Mouse (Mus musculus) heart, embryonic 12.5 days (tissue): ENCODE results near the gene Bpifb4. TPM values are rescaled to one million over a fixed set of nuclear protein-coding genes. Genes with fewer than 3 reads are reported as not detected.

Experiments
- ATAC-seq: fragments of 200-750 bp; cut with Nextera tagmentation; 2 replicates; pipeline ENCODE4 v1.8.0; 2017; ENCODE audit warnings: moderate TSS enrichment, moderate library complexity; ENCODE audit not compliant: insufficient number of reproducible peaks, low FRiP score
- H3K27ac ChIP-seq: fragments of 300-500 bp; sonication (generic); 2 replicates; pipeline ENCODE4 v1.5.1; 2016; ENCODE audit warnings: mild to moderate bottlenecking, moderate library complexity; ENCODE audit not compliant: poor library complexity, severe bottlenecking
- H3K27me3 ChIP-seq: fragments of 300-500 bp; sonication (generic); replicated peaks from 2 replicates; pipeline ENCODE4 v1.6.1; 2016; ENCODE audit warnings: mild to moderate bottlenecking, moderate library complexity
- H3K36me3 ChIP-seq: fragments of 300-500 bp; sonication (generic); 2 replicates; pipeline ENCODE4 v1.6.1; 2016; ENCODE audit warnings: mild to moderate bottlenecking, moderate library complexity
- H3K4me1 ChIP-seq: fragments of 300-500 bp; sonication (generic); replicated peaks from 2 replicates; pipeline ENCODE4 v1.6.1; 2016; ENCODE audit warnings: mild to moderate bottlenecking
- H3K4me2 ChIP-seq: fragments of 300-500 bp; sonication (generic); 2 replicates; pipeline ENCODE4 v1.6.1; 2016; ENCODE audit warnings: mild to moderate bottlenecking, moderate library complexity
- H3K4me3 ChIP-seq: fragments of 300-500 bp; sonication (generic); 2 replicates; pipeline ENCODE4 v1.5.1; 2016; ENCODE audit warnings: mild to moderate bottlenecking
- H3K9ac ChIP-seq: fragments of 300-500 bp; sonication (generic); 2 replicates; pipeline ENCODE4 v1.6.1; 2016; ENCODE audit warnings: mild to moderate bottlenecking, moderate library complexity
- H3K9me3 ChIP-seq: fragments of 300-500 bp; sonication (generic); replicated peaks from 2 replicates; pipeline ENCODE4 v1.6.1; 2016; ENCODE audit warnings: mild to moderate bottlenecking, moderate library complexity
- WGBS: fragments of 180-500 bp; shearing (Covaris S2); methylation state at CpG from one replicate; pipeline ENCODE4 v1.1.7; 2016; 5-methylcytosine and 5-hydroxymethylcytosine counted together
- polyA plus RNA-seq: library from polyadenylated mRNA; unstranded; fragments of >200 nt; fragmentation: Nextera tagmentation; extraction: Ambion mirVana; gene quantifications from 2 replicates; pipeline ENCODE4 v1.2.1, GENCODE M21; 2016

The Bpifb4 gene
- polyA plus RNA-seq, 1 experiment from 2014 or later, result not detected

DNA sequence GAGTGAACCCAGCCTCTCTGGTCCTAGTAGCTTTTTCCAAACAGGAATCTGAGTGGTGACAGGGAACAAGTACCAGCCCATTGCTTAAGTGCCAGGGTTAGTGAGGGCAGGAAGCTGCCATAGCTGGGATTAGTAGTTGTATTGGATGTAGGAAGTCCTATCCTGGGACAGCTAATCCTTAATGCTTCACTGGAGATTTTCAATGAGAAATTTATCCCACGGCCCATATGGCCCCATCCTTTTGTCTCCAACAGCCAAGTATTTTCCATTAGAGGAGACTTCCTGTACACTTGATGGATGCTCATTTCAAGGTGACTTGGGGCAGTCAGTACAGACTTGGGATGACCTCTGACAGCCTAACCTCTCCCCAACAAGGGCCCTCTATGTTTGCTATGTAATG, 66.4 kb downstream of the Bpifb4 start:
- ATAC-seq, result no peak
- Histone ChIP-seq H3K27ac (no peak overlapping the region), H3K9ac (no peak overlapping the region), H3K27me3 (no peaks in the 10 kb centered on the region), H3K4me2 (no peak overlapping the region), H3K4me1 (no peaks in the 10 kb centered on the region), H3K36me3 (no peaks in the 10 kb centered on the region), H3K9me3 (no peaks in the 10 kb centered on the region), H3K4me3 (no peak overlapping the region)
- 55% methylated on average over 1 of the region's 1 CpGs for WGBS

DNA sequence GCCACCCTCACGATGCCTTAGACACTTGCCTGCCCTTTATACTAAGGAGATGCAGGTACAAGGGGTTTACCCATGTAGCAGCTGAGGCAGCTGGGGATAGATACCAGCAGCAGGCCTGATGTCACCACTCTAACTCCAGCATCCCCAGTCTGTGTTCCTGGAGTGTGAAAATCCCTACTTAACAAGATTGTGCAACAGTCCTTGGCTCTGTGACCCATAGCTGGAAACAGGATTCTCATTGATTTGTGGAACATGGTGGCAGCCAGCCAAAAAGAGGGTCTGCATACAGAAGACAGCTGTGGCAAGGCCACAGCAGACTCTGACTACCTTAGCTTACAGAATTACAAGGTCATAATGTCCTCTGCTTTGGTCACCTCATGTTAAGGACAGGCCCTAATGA, 67.1 kb downstream of the Bpifb4 start:
- Histone ChIP-seq H3K27ac (no peak overlapping the region), H3K36me3 (no peaks in the 10 kb centered on the region), H3K27me3 (no peaks in the 10 kb centered on the region), H3K4me1 (no peaks in the 10 kb centered on the region), H3K4me3 (no peak overlapping the region), H3K9me3 (no peaks in the 10 kb centered on the region), H3K9ac (no peak overlapping the region), H3K4me2 (no peak overlapping the region)
- 58% methylated on average over 1 of the region's 1 CpGs for WGBS
- no peak for ATAC-seq

DNA sequence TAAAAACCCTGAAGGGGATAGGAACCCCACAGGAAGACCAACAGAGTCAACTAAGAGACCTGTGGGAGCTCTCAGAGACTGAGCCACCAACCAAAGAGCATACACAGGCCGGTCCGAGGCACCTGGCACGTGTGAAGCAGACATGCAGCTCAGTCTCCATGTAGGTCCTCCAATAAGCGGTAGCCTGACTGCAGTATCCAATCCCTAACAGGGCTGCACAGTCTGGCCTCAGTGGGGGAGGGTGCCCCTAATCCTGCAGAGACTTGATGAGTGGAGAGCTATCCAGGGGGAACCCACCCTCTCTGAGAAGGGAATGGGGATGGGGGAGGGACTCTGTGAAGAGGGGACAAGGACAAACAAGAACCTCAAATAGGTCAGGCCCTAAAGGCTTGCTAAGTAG, 67.7 kb downstream of the Bpifb4 start:
- H3K4me3 ChIP-seq, result no peak overlapping the region
- H3K9me3 ChIP-seq, result no peaks in the 10 kb centered on the region
- H3K27ac ChIP-seq, result no peak overlapping the region
- H3K4me2 ChIP-seq, result no peak overlapping the region
- H3K36me3 ChIP-seq, result no peaks in the 10 kb centered on the region
- 70% methylated on average over 4 of the region's 4 CpGs for WGBS
- H3K4me1 ChIP-seq, result no peaks in the 10 kb centered on the region
- ATAC-seq, result no peak
- no peak overlapping the region for H3K9ac ChIP-seq
- H3K27me3 ChIP-seq, result no peaks in the 10 kb centered on the region

DNA sequence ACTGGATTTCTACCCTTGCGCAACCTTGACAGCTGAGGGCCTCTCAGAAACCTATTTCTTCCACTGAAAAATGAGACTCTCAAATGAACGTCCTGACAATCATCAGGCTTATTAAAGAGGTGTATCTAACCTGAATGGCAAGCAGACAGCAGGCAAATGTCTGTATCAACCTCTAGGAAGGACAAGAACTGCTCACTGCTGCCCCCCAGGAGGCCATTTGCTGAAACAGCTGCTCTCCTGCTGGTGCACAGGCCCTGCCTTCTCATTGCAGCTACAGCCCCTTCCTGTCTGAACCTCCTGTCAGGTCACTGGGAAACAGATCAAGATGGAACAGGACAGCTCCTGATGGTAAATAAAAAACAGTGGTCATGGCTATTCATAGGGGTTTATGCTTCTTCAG, 68.3 kb downstream of the Bpifb4 start:
- WGBS, result 78% methylated on average over 2 of the region's 2 CpGs
- H3K9me3 ChIP-seq, result no peaks in the 10 kb centered on the region
- no peaks in the 10 kb centered on the region for H3K27me3 ChIP-seq
- no peak overlapping the region for H3K4me3 ChIP-seq
- H3K4me1 ChIP-seq, result no peaks in the 10 kb centered on the region
- no peak for ATAC-seq
- H3K27ac ChIP-seq, result no peak overlapping the region
- no peaks in the 10 kb centered on the region for H3K36me3 ChIP-seq
- H3K4me2 ChIP-seq, result no peak overlapping the region
- no peak overlapping the region for H3K9ac ChIP-seq

DNA sequence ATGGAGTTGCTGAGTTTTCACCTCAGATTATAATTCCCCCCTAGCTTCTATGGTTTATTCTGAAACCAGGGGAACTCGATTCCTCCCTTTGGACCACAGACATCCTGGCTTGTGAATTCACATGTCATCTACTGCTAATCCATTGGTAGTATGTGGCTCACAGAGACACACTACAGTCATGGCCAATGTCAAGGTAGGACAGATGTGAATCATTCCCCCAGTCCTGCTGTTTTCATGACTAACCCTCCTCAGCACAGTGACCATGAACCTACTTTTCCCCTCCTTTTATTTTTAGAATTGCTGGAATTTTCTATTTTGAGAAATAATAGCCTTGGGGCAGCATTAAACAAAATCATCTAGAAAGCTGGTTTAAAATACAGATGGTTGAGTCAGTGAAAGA, 69.4 kb downstream of the Bpifb4 start:
- H3K9ac ChIP-seq, result no peak overlapping the region
- ATAC-seq, result no peak
- 72% methylated on average over 1 of the region's 1 CpGs for WGBS
- no peaks in the 10 kb centered on the region for H3K36me3 ChIP-seq
- no peak overlapping the region for H3K4me2 ChIP-seq
- H3K9me3 ChIP-seq, result no peaks in the 10 kb centered on the region
- H3K27me3 ChIP-seq, result no peaks in the 10 kb centered on the region
- no peak overlapping the region for H3K4me3 ChIP-seq
- no peak overlapping the region for H3K27ac ChIP-seq
- H3K4me1 ChIP-seq, result no peaks in the 10 kb centered on the region

DNA sequence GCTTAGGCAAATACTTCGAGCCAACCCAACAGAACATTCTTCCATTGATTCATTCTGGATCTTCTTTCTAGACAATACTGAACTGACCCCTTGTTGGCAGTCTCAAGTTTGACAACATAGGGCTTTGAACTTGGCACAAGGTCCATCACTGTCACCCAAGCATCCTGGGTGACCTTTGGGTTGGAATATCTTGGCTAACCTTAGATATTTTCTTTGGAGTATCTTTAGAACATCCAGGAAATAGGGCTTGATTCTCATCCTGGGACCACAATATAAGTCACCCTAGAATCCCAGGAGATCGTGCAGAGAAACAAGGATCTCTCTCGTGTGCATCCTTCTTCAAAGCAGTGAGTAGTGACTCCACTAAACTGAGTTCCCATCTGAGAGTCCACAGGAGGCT, 70.0 kb downstream of the Bpifb4 start, which contains the start of gene Bpifa2:
Gene Bpifa2 (plus strand): TSS at position 301 of the 400 bp plus-strand sequence.
- ATAC-seq, result no peak
- H3K9me3 ChIP-seq, result no peaks in the 10 kb centered on the region
- no peaks in the 10 kb centered on the region for H3K27me3 ChIP-seq
- H3K4me1 ChIP-seq, result no peaks in the 10 kb centered on the region
- no peak within 1 kb of the TSS for H3K27ac ChIP-seq
- H3K36me3 ChIP-seq, result no peaks in the 10 kb centered on the region
- H3K4me3 ChIP-seq, result no peak within 1 kb of the TSS
- H3K4me2 ChIP-seq, result no peak within 1 kb of the TSS
- no peak within 1 kb of the TSS for H3K9ac ChIP-seq
- 66% methylated on average over 3 of the region's 3 CpGs for WGBS

Other genes starting within 250 kb of the Bpifb4 start
- gene Dnmt3c, start 241.6 kb upstream of the Bpifb4 start, polyA plus RNA-seq, result 0.12 TPM in 1 of 2 replicates, not detected in the other
- gene Mapre1, start 196.9 kb upstream of the Bpifb4 start, polyA plus RNA-seq, result 315 and 319 TPM in 2 replicates
- gene Efcab8, start 158.3 kb upstream of the Bpifb4 start, polyA plus RNA-seq, result 0.09 TPM in 1 of 2 replicates, not detected in the other
- not detected in 2 replicates for gene Sun5, start 67.1 kb upstream of the Bpifb4 start, polyA plus RNA-seq
- not detected in 2 replicates for gene Bpifb2, start 63.2 kb upstream of the Bpifb4 start, polyA plus RNA-seq
- gene Bpifb6, start 37.8 kb upstream of the Bpifb4 start, polyA plus RNA-seq, result not detected in 2 replicates
- gene Bpifb3, start 20.0 kb upstream of the Bpifb4 start, polyA plus RNA-seq, result not detected in 2 replicates
- gene Bpifa6, start 36.7 kb downstream of the Bpifb4 start, polyA plus RNA-seq, result not detected in 2 replicates
- gene Bpifa2, start 70.1 kb downstream of the Bpifb4 start, polyA plus RNA-seq, result not detected in 2 replicates
- not detected in 2 replicates for gene Bpifa3, start 192.1 kb downstream of the Bpifb4 start, polyA plus RNA-seq
- gene Bpifa1, start 204.7 kb downstream of the Bpifb4 start, polyA plus RNA-seq, result not detected in 2 replicates
- gene Bpifa5, start 224.4 kb downstream of the Bpifb4 start, polyA plus RNA-seq, result not detected in 2 replicates